Mouse (Mus musculus): ENCODE measurements at regions not wholly inside any gene's neighbourhood (a gene's known extent, or its start where the extent isn't known, plus 50 kb on each side); places are given as distances from the start of the nearest gene placed in this dataset.
"Not testable (repeated sequence)": the region's sequence is repeated elsewhere in the genome, so short reads cannot be mapped to it uniquely, and the experiment has no call there.

- no peak for DNase-seq
Measured at GRCm38 (mm10) chr8:18000750-18001149, 977.3 kb downstream of the Defb40 start.

GRCm38 (mm10) chr8:17984779-17985178 is 993.3 kb downstream of the Defb40 start:
- no peak for DNase-seq

GRCm38 (mm10) chr8:17948848-17949247 is 1029.2 kb downstream of the Defb40 start:
- DNase-seq: no peak

- DNase-seq: no peak
Measured at GRCm38 (mm10) chr8:17948053-17948834, 1029.8 kb downstream of the Defb40 start.

DNA sequence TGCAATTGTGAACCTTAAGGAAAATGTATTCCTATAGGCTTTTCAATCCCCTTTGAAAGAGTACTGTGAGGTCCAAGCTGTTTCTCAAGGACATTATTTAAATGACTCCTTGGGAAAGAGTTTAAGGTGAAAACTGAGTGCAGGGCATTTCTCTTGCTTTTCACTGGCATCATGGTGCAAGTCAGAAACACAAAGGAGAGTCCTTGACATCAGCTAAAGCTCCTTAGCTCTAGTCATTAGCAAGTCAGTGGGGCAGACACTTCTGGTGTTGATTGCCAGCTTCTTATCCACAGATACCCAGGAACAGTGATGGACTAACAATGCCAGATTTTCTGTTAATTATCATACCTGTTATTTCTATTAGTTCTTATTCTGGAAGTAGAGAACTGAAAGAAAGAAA is 1043.4 kb downstream of the Defb40 start:
- DNase-seq: no peak

GRCm38 (mm10) chr8:17909316-17909715 is 1068.7 kb downstream of the Defb40 start:
- no peak for DNase-seq

- not testable (repeated sequence) for DNase-seq
Measured at GRCm38 (mm10) chr8:17888598-17888997, 1089.5 kb downstream of the Defb40 start.

- DNase-seq: no peak
Measured at GRCm38 (mm10) chr8:17863388-17863787, 1114.7 kb downstream of the Defb40 start.

Data from heart, adult 11 months (tissue).